Mouse (Mus musculus): ENCODE measurements at regions not wholly inside any gene's neighbourhood (a gene's known extent, or its start where the extent isn't known, plus 50 kb on each side); places are given as distances from the start of the nearest gene placed in this dataset.

- Histone ChIP-seq H3K4me1 (ENCODE audit: control insufficient read depth, insufficient read depth, low read length) (no peaks in the 10 kb centered on the region), H3K4me2 (ENCODE audit: low read depth, low read length) (no peak overlapping the region), H3K9me3 (replicated peaks; ENCODE audit: control insufficient read depth, low read length) (no peaks in the 10 kb centered on the region), H3K4me3 (ENCODE audit: low read depth, low read length) (no peak overlapping the region), H3K9ac (replicated peaks; ENCODE audit: low read length) (no peak overlapping the region), H3K27ac (replicated peaks; ENCODE audit: low read depth, low read length) (no peak overlapping the region), H3K27me3 (ENCODE audit: control insufficient read depth, insufficient read depth, low read length) (no peaks in the 10 kb centered on the region), H3K36me3 (replicated peaks; ENCODE audit: control insufficient read depth, insufficient read depth, low read depth, low read length) (no peaks in the 10 kb centered on the region)
- WGBS = 90% methylated on average over 32 of the region's 32 CpGs
- DNase-seq (ENCODE audit: low spot score) (no peak), ATAC-seq (replicated peaks; ENCODE audit: insufficient number of reproducible peaks, low FRiP score, low TSS enrichment, low read depth) (no peak)
These were observed 54.7 kb downstream of the Cryaa start for GRCm38 (mm10) chr17:31732176-31732880.

- H3K27ac ChIP-seq (replicated peaks; ENCODE audit: low read depth, low read length) = no peak overlapping the region
- no peak for ATAC-seq (replicated peaks; ENCODE audit: insufficient number of reproducible peaks, low FRiP score, low TSS enrichment, low read depth)
These were observed 56.9 kb downstream of the Cryaa start for GRCm38 (mm10) chr17:31734521-31734920.

GRCm38 (mm10) chr17:31736716-31737115, 59.1 kb downstream of the Cryaa start:
- ATAC-seq (replicated peaks; ENCODE audit: insufficient number of reproducible peaks, low FRiP score, low TSS enrichment, low read depth) = no peak
- H3K9me3 ChIP-seq (replicated peaks; ENCODE audit: control insufficient read depth, low read length) = no peaks in the 10 kb centered on the region
- no peaks in the 10 kb centered on the region for H3K36me3 ChIP-seq (replicated peaks; ENCODE audit: control insufficient read depth, insufficient read depth, low read depth, low read length)
- WGBS = 81% methylated on average over 6 of the region's 6 CpGs
- H3K9ac ChIP-seq (replicated peaks; ENCODE audit: low read length) = no peak overlapping the region
- no peak overlapping the region for H3K27ac ChIP-seq (replicated peaks; ENCODE audit: low read depth, low read length)
- no peak overlapping the region for H3K4me3 ChIP-seq (ENCODE audit: low read depth, low read length)
- no peaks in the 10 kb centered on the region for H3K27me3 ChIP-seq (ENCODE audit: control insufficient read depth, insufficient read depth, low read length)
- H3K4me1 ChIP-seq (ENCODE audit: control insufficient read depth, insufficient read depth, low read length) = no peaks in the 10 kb centered on the region
- no peak for DNase-seq (ENCODE audit: low spot score)
- no peak overlapping the region for H3K4me2 ChIP-seq (ENCODE audit: low read depth, low read length)

More at GRCm38 (mm10) chr17:31734521-31734920, 56.9 kb downstream of the Cryaa start:
- Histone ChIP-seq H3K27me3 (ENCODE audit: control insufficient read depth, insufficient read depth, low read length) (no peaks in the 10 kb centered on the region), H3K9me3 (replicated peaks; ENCODE audit: control insufficient read depth, low read length) (no peaks in the 10 kb centered on the region), H3K36me3 (replicated peaks; ENCODE audit: control insufficient read depth, insufficient read depth, low read depth, low read length) (no peaks in the 10 kb centered on the region), H3K4me1 (ENCODE audit: control insufficient read depth, insufficient read depth, low read length) (no peaks in the 10 kb centered on the region), H3K9ac (replicated peaks; ENCODE audit: low read length) (no peak overlapping the region), H3K4me3 (ENCODE audit: low read depth, low read length) (no peak overlapping the region), H3K4me2 (ENCODE audit: low read depth, low read length) (no peak overlapping the region)
- DNase-seq (ENCODE audit: low spot score) = no peak
- WGBS = 35% methylated on average over 7 of the region's 7 CpGs

- Histone ChIP-seq H3K9ac (replicated peaks; ENCODE audit: low read length) (no peak overlapping the region), H3K27ac (replicated peaks; ENCODE audit: low read depth, low read length) (no peak overlapping the region)
- WGBS = 65% methylated on average over 3 of the region's 3 CpGs
These were observed 60.6 kb downstream of the Cryaa start for GRCm38 (mm10) chr17:31738249-31738648.

GRCm38 (mm10) chr17:31739586-31739985, 62.0 kb downstream of the Cryaa start:
- DNase-seq (ENCODE audit: low spot score) (no peak), ATAC-seq (replicated peaks; ENCODE audit: insufficient number of reproducible peaks, low FRiP score, low TSS enrichment, low read depth) (no peak)
- WGBS = 58% methylated on average over 11 of the region's 11 CpGs
- Histone ChIP-seq H3K27me3 (ENCODE audit: control insufficient read depth, insufficient read depth, low read length) (no peaks in the 10 kb centered on the region), H3K4me2 (ENCODE audit: low read depth, low read length) (no peak overlapping the region), H3K9ac (replicated peaks; ENCODE audit: low read length) (no peak overlapping the region), H3K4me3 (ENCODE audit: low read depth, low read length) (no peak overlapping the region), H3K36me3 (replicated peaks; ENCODE audit: control insufficient read depth, insufficient read depth, low read depth, low read length) (no peaks in the 10 kb centered on the region), H3K4me1 (ENCODE audit: control insufficient read depth, insufficient read depth, low read length) (no peaks in the 10 kb centered on the region), H3K27ac (replicated peaks; ENCODE audit: low read depth, low read length) (no peak overlapping the region), H3K9me3 (replicated peaks; ENCODE audit: control insufficient read depth, low read length) (no peaks in the 10 kb centered on the region)

More at GRCm38 (mm10) chr17:31738249-31738648, 60.6 kb downstream of the Cryaa start:
- ATAC-seq (replicated peaks; ENCODE audit: insufficient number of reproducible peaks, low FRiP score, low TSS enrichment, low read depth) = no peak
- no peaks in the 10 kb centered on the region for H3K27me3 ChIP-seq (ENCODE audit: control insufficient read depth, insufficient read depth, low read length)
- H3K9me3 ChIP-seq (replicated peaks; ENCODE audit: control insufficient read depth, low read length) = no peaks in the 10 kb centered on the region
- H3K4me3 ChIP-seq (ENCODE audit: low read depth, low read length) = no peak overlapping the region
- H3K4me2 ChIP-seq (ENCODE audit: low read depth, low read length) = no peak overlapping the region
- DNase-seq (ENCODE audit: low spot score) = no peak
- no peaks in the 10 kb centered on the region for H3K4me1 ChIP-seq (ENCODE audit: control insufficient read depth, insufficient read depth, low read length)
- no peaks in the 10 kb centered on the region for H3K36me3 ChIP-seq (replicated peaks; ENCODE audit: control insufficient read depth, insufficient read depth, low read depth, low read length)

GRCm38 (mm10) chr17:31740059-31740458, 62.5 kb downstream of the Cryaa start:
- Histone ChIP-seq H3K27ac (replicated peaks; ENCODE audit: low read depth, low read length) (no peak overlapping the region), H3K9me3 (replicated peaks; ENCODE audit: control insufficient read depth, low read length) (no peaks in the 10 kb centered on the region), H3K27me3 (ENCODE audit: control insufficient read depth, insufficient read depth, low read length) (no peaks in the 10 kb centered on the region), H3K4me2 (ENCODE audit: low read depth, low read length) (no peak overlapping the region), H3K4me1 (ENCODE audit: control insufficient read depth, insufficient read depth, low read length) (no peaks in the 10 kb centered on the region), H3K4me3 (ENCODE audit: low read depth, low read length) (no peak overlapping the region), H3K36me3 (replicated peaks; ENCODE audit: control insufficient read depth, insufficient read depth, low read depth, low read length) (no peaks in the 10 kb centered on the region), H3K9ac (replicated peaks; ENCODE audit: low read length) (no peak overlapping the region)
- WGBS = 78% methylated on average over 11 of the region's 11 CpGs
- DNase-seq (ENCODE audit: low spot score) (no peak), ATAC-seq (replicated peaks; ENCODE audit: insufficient number of reproducible peaks, low FRiP score, low TSS enrichment, low read depth) (no peak)

GRCm38 (mm10) chr17:31743656-31744055, 66.0 kb downstream of the Cryaa start:
- Histone ChIP-seq H3K4me3 (ENCODE audit: low read depth, low read length) (no peak overlapping the region), H3K36me3 (replicated peaks; ENCODE audit: control insufficient read depth, insufficient read depth, low read depth, low read length) (no peaks in the 10 kb centered on the region), H3K9me3 (replicated peaks; ENCODE audit: control insufficient read depth, low read length) (no peaks in the 10 kb centered on the region), H3K27me3 (ENCODE audit: control insufficient read depth, insufficient read depth, low read length) (no peaks in the 10 kb centered on the region), H3K9ac (replicated peaks; ENCODE audit: low read length) (no peak overlapping the region), H3K27ac (replicated peaks; ENCODE audit: low read depth, low read length) (no peak overlapping the region), H3K4me2 (ENCODE audit: low read depth, low read length) (no peak overlapping the region), H3K4me1 (ENCODE audit: control insufficient read depth, insufficient read depth, low read length) (no peaks in the 10 kb centered on the region)
- DNase-seq (ENCODE audit: low spot score) = no peak
- ATAC-seq (replicated peaks; ENCODE audit: insufficient number of reproducible peaks, low FRiP score, low TSS enrichment, low read depth) = no peak
- 83% methylated on average over 4 of the region's 4 CpGs for WGBS

- ATAC-seq (replicated peaks; ENCODE audit: insufficient number of reproducible peaks, low FRiP score, low TSS enrichment, low read depth) (no peak; the same call in 1 of the 2 replicates), DNase-seq (ENCODE audit: low spot score) (peak; percentile 52)
- Histone ChIP-seq H3K4me2 (ENCODE audit: low read depth, low read length) (peak overlapping the region; percentile 11; the same call in 1 of the 2 replicates), H3K4me1 (ENCODE audit: control insufficient read depth, insufficient read depth, low read length) (no peaks in the 10 kb centered on the region), H3K36me3 (replicated peaks; ENCODE audit: control insufficient read depth, insufficient read depth, low read depth, low read length) (no peaks in the 10 kb centered on the region), H3K27ac (replicated peaks; ENCODE audit: low read depth, low read length) (0 out of 2 replicates have a peak overlapping the region, but pooled peaks have one; percentile 17), H3K27me3 (ENCODE audit: control insufficient read depth, insufficient read depth, low read length) (no peaks in the 10 kb centered on the region), H3K4me3 (ENCODE audit: low read depth, low read length) (no peak overlapping the region), H3K9ac (replicated peaks; ENCODE audit: low read length) (0 out of 2 replicates have a peak overlapping the region, but pooled peaks have one; percentile 35), H3K9me3 (replicated peaks; ENCODE audit: control insufficient read depth, low read length) (no peaks in the 10 kb centered on the region)
- WGBS = 35% methylated on average over 20 of the region's 20 CpGs
These were observed 68.8 kb downstream of the Cryaa start for GRCm38 (mm10) chr17:31746198-31747111.

Measured in embryonic facial prominence, embryonic 11.5 days (tissue).